Mouse (Mus musculus): ENCODE data around the gene Mfsd4b4. TPM values are rescaled to one million over a fixed set of nuclear protein-coding genes. Genes with fewer than 3 reads are reported as not detected.
"Not testable (repeated sequence)": the region's sequence is repeated elsewhere in the genome, so short reads cannot be mapped to it uniquely, and the experiment has no call there.

The Mfsd4b4 gene
- polyA plus RNA-seq (2012; rRNA removed) (1.9 and 2.2 TPM in 2 replicates), polyA plus RNA-seq (2014; fragmentation: Nextera tagmentation; extraction: Ambion mirVana) (1.1 and 1.2 TPM in 2 replicates)

DNA sequence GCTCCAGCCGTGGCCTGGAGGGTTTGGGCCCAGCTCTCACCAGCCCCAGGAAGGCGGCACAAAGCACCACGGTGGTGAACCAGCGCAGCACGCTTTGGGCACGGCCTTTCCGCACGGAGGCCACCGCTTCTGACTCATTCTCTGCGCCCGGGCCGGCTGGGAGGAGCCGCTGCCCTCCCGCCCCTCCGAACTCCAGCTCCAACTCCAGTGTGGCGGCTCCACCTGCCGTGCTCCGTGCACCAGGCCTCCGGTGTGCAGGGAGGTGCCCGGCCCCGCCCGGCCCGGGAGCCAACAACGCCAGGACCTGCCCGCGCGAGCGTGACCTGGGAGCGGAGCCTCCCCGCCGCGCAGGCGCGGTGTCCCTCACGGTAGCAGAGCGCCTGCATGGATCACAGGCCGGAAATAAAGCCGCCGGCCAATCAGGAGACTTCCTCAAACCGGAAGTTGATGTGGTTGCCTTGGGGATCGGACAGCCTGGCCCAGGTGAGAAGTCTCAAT, at the start of gene Mfsd4b4:
Gene Mfsd4b4, minus strand, starts transcription at position 365 of the 498 bp plus-strand sequence.
- DNase-seq (ENCODE audit: low read depth in 3 of 3, low spot score in 3 of 3) (peak; percentile 72 to 78 (median 77)), ATAC-seq (ENCODE audit: insufficient read depth) (peak; percentile 94)
- H3K9me3 ChIP-seq (ENCODE audit: control insufficient read depth, low read length): no peaks in the 10 kb centered on the region
- under 1% methylated on average over 41 of the region's 41 CpGs for WGBS (ENCODE audit: insufficient replicate concordance)
- H3K27ac ChIP-seq: no peak within 1 kb of the TSS; the same call in 1 of the 2 replicates
- TF ChIP-seq CTCF (IDR thresholded peaks at IDR 0.05; ENCODE audit: low read depth): 0 out of 2 replicates have a peak, but pooled peaks have one; percentile 6
- TF ChIP-seq EP300 (IDR thresholded peaks at IDR 0.05; ENCODE audit: low read depth): no peak
- H3K27me3 ChIP-seq (ENCODE audit: control insufficient read depth, insufficient read depth, low read length): no peaks in the 10 kb centered on the region
- H3K4me3 ChIP-seq (ENCODE audit: insufficient read depth in 1 of 2, low read depth in 2 of 2, low read length in 2 of 2): peak within 1 kb of the TSS; percentile 56 to 67
- H3K36me3 ChIP-seq (replicated peaks; ENCODE audit: control insufficient read depth, insufficient read depth, low read depth): no peaks in the 10 kb centered on the region
- peak within 1 kb of the TSS; percentile 81 for H3K4me2 ChIP-seq (ENCODE audit: low read depth)
- peak within 1 kb of the TSS; percentile 53 for H3K9ac ChIP-seq (replicated peaks)
- H3K4me1 ChIP-seq (replicated peaks; ENCODE audit: control insufficient read depth in 2 of 2, insufficient read depth in 2 of 2, low read length in 1 of 2): peaks cover 10 to 20% of the 10 kb centered on the region in 2 experiments

DNA sequence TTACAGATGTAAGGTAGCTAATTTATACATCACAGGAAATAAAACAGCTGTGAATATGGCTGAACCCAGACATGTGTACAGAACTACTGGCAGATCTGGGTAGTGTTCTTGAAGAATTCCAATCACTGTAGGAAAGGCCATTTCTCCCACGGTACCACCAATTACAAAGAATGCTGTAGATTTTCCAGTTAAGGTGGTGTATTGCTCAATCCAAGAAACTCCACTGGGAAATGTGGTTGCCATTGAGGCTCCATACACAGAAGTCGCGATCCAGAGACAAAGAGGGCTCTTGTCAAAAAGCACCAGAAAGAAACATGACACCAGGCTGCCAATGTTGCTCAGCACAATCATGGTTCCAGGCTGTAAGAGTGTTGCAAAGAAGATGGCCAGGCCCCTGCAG, 48.2 kb upstream of the Mfsd4b4 start:
- not testable (repeated sequence) for H3K27me3 ChIP-seq (ENCODE audit: control insufficient read depth, insufficient read depth, low read length); H3K9me3 ChIP-seq (ENCODE audit: control insufficient read depth, low read length); DNase-seq (ENCODE audit: low read depth in 3 of 3, low spot score in 3 of 3); H3K27ac ChIP-seq; H3K4me3 ChIP-seq (ENCODE audit: insufficient read depth in 1 of 2, low read depth in 2 of 2, low read length in 2 of 2); ATAC-seq (ENCODE audit: insufficient read depth); H3K4me2 ChIP-seq (ENCODE audit: low read depth); H3K9ac ChIP-seq (replicated peaks); H3K4me1 ChIP-seq (replicated peaks; ENCODE audit: control insufficient read depth in 2 of 2, insufficient read depth in 2 of 2, low read length in 1 of 2); H3K36me3 ChIP-seq (replicated peaks; ENCODE audit: control insufficient read depth, insufficient read depth, low read depth)
- 69% methylated on average over 3 of the region's 3 CpGs for WGBS (ENCODE audit: insufficient replicate concordance)

DNA sequence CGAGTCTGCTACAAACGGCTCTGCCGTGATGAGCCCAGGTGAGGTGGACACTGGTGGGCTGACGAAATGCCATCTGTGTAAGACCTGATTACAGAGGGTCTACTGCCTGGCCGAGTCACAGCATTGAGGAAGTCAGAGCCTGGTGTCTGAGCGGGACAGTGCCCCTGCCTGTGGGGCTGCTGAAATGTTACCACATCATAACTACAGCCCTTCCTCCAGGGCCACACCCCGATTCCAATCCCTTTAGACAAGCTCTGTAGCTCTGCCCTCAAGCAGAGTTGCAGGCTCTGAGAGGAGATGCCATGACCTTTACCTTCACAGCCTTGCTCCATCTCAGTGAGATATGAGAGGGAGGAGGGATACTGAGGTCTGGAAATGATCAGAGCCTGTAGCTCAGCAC, 37.5 kb upstream of the Mfsd4b4 start:
- Histone ChIP-seq H3K27ac (no peak overlapping the region), H3K4me2 (ENCODE audit: low read depth) (no peak overlapping the region), H3K36me3 (replicated peaks; ENCODE audit: control insufficient read depth, insufficient read depth, low read depth) (no peaks in the 10 kb centered on the region), H3K9me3 (ENCODE audit: control insufficient read depth, low read length) (no peaks in the 10 kb centered on the region), H3K9ac (replicated peaks) (no peak overlapping the region), H3K4me1 (replicated peaks; ENCODE audit: control insufficient read depth in 2 of 2, insufficient read depth in 2 of 2, low read length in 1 of 2) (no peaks in the 10 kb centered on the region), H3K4me3 (ENCODE audit: insufficient read depth in 1 of 2, low read depth in 2 of 2, low read length in 2 of 2) (no peak overlapping the region), H3K27me3 (ENCODE audit: control insufficient read depth, insufficient read depth, low read length) (no peaks in the 10 kb centered on the region)
- TF ChIP-seq CTCF (IDR thresholded peaks at IDR 0.05; ENCODE audit: low read depth) (no peak), EP300 (IDR thresholded peaks at IDR 0.05; ENCODE audit: low read depth) (no peak)
- DNase-seq (ENCODE audit: low read depth in 3 of 3, low spot score in 3 of 3): no peak
- 40% methylated on average over 7 of the region's 7 CpGs for WGBS (ENCODE audit: insufficient replicate concordance)
- ATAC-seq (ENCODE audit: insufficient read depth): no peak

DNA sequence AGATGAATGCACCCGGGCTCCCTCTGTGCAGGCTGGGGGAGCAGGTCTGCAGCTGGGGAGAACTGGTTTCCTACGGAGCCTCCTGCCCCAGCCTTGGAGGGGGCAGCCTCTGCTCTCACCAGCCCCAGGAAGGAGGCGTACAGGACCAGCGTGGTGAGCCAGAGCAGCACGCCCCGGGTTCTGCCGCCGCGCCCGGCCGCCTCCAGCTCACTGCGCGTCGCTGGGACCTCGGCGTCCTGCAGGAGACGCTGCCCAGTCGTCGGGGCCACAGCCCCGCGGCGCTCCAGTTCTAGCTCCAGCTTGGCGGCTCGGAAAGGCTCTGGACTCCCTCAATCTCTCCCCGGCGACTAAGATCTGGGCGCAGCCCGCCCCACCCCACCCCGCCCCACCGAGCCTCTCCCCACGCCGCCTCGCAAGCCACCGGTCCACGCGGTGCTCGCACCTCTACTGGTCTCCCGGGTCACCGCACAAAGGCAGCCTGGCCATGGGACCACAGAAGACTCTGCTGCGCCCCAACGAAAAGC, 27.6 kb upstream of the Mfsd4b4 start, which contains the start of gene Mfsd4b2:
Gene Mfsd4b2, minus strand, starts transcription at position 308 of the 524 bp plus-strand sequence.
- no peak for DNase-seq (ENCODE audit: low read depth in 3 of 3, low spot score in 3 of 3)
- Histone ChIP-seq H3K4me3 (ENCODE audit: insufficient read depth in 1 of 2, low read depth in 2 of 2, low read length in 2 of 2) (peak within 1 kb of the TSS in 1 of 2 experiments; percentile 4; a peak in 2 of 4 replicates), H3K4me1 (replicated peaks; ENCODE audit: control insufficient read depth in 2 of 2, insufficient read depth in 2 of 2, low read length in 1 of 2) (peaks cover 0 to 3% of the 10 kb centered on the region in 2 experiments; a peak in 1 of 4 replicates), H3K27ac (no peak within 1 kb of the TSS), H3K9me3 (ENCODE audit: control insufficient read depth, low read length) (no peaks in the 10 kb centered on the region), H3K4me2 (ENCODE audit: low read depth) (peak within 1 kb of the TSS; percentile 28), H3K27me3 (ENCODE audit: control insufficient read depth, insufficient read depth, low read length) (peaks cover 14% of the 10 kb centered on the region), H3K9ac (replicated peaks) (no peak within 1 kb of the TSS), H3K36me3 (replicated peaks; ENCODE audit: control insufficient read depth, insufficient read depth, low read depth) (no peaks in the 10 kb centered on the region)
- ATAC-seq (ENCODE audit: insufficient read depth): no peak
- 2% methylated on average over 41 of the region's 41 CpGs for WGBS (ENCODE audit: insufficient replicate concordance)
- TF ChIP-seq EP300 (IDR thresholded peaks at IDR 0.05; ENCODE audit: low read depth) (no peak), CTCF (IDR thresholded peaks at IDR 0.05; ENCODE audit: low read depth) (no peak)

DNA sequence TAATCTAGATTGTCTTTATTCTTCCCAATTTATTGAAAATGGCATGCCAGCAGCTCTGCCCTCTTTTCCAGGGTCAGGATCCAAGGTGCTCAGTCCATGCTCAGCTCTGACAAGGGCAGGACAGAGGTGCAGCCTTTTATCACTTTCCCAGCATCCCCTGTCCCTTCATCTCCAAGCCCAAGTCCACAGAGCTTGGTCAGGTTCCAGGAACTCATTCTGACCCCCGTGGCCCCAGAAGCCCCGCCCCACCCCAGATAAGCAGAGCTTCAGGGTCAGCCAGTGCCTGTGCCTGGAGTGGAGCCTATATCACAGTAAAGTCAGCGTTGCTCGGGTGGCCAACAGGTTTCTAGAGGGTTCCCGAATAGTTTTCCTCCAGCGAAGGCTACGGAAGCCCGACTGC, 25.5 kb upstream of the Mfsd4b4 start:
- WGBS (ENCODE audit: insufficient replicate concordance): 47% methylated on average over 8 of the region's 8 CpGs
- not testable (repeated sequence) for H3K4me3 ChIP-seq (ENCODE audit: insufficient read depth in 1 of 2, low read depth in 2 of 2, low read length in 2 of 2); H3K27ac ChIP-seq; H3K4me1 ChIP-seq (replicated peaks; ENCODE audit: control insufficient read depth in 2 of 2, insufficient read depth in 2 of 2, low read length in 1 of 2); H3K9me3 ChIP-seq (ENCODE audit: control insufficient read depth, low read length); H3K4me2 ChIP-seq (ENCODE audit: low read depth); H3K36me3 ChIP-seq (replicated peaks; ENCODE audit: control insufficient read depth, insufficient read depth, low read depth); H3K9ac ChIP-seq (replicated peaks)
- peaks cover 14% of the 10 kb centered on the region for H3K27me3 ChIP-seq (ENCODE audit: control insufficient read depth, insufficient read depth, low read length)
- peak; percentile 1 to 20 (median 10) for DNase-seq (ENCODE audit: low read depth in 3 of 3, low spot score in 3 of 3)
- ATAC-seq (ENCODE audit: insufficient read depth): peak; percentile 63
